Mouse (Mus musculus): ENCODE measurements around the gene Ankrd49.
A peak's percentile ranks its signal among the peaks of the same experiment; 100 is the strongest.

Gene Ankrd49

DNA sequence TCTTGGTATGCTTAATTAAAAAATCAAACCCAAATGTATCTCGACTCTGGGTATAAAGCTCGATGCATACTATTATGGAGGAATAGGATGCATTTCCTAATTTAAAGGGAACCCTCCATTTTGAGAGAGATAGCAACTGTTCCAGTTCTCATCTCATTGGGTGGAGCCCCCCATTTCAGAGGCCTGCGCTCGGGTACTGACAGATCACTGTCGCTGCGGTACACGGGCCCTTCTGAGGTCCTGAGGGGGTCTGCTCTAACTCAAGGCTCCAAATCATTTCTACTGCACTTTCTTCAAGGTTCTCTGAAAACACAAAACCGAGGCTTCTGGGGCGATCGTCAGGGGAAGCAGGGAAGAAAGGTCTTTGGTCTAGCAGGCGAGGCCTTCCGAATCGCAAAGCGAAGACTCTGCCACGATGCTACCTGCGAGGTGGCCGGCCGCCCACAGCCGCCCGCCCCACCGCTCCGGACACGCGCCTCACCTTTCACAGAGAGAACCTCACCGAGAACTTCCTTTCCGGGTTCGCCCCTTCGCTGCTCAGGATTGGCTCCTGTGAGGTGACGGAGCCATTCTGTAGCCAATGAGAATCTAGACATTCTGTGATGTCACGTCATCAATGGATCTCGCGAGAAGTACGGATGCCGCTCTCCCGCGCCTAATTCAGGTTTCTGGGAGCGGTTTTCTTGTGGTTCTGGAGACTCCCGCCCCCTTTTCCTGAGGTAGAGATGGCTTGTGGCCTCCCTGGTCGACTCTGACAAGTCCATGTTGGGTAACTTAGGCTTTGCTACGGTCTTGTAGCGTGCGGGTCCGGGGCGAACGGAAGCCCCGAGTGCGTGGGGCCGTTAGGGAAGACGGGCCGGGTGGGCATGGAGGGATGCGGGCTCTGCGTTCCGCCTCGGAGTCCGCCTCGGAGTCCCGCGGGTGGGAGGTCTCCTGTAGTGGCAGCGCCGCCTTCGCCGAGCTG, at the start of gene Ankrd49, which contains the start of gene Mre11a:
Ankrd49 (minus strand) TSS at position 818 of the 964 bp plus-strand sequence.
Mre11a (plus strand) TSS at position 616 of the 964 bp plus-strand sequence.
- peak; percentile 93 for DNase-seq

DNA sequence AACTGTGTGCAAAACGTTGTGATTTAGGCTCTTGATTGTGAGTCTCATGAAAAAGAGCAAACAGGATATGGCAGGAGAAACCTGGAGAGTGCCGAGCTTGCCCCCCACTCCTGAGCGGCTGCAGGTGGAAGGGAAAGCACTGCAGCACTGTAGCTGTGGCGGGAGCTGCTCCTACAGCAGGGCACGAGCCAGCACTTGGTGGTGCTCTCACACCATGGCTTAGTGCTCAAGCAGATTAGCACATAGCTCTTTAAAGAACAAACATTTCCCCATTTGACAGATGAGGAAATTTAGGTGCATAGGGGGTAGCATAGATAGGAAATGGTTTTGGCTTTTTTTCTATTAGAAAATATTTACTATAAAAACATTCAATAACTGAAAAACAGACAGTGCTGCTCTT, 47.4 kb upstream of the Ankrd49 start:
- DNase-seq = no peak

DNA sequence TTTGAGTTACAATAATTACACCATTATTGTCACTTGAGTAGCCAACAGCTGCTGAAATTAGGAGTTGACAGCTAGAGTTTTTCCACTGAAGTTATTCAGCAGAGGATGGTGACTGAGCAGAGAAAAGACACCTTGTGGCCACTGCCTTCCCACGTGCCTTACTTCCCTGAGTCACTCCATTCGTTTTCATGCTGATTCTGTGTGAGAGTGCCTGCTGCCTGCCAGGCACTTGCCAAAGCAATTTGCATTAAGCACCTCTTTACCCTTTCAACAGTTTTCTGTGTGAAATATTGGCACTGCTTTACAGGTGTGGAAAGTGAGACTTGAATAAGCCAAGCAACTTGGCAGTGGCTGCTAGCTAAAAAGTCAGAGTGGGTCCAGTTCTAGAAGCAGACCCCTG, 43.2 kb upstream of the Ankrd49 start:
- DNase-seq = no peak

DNA sequence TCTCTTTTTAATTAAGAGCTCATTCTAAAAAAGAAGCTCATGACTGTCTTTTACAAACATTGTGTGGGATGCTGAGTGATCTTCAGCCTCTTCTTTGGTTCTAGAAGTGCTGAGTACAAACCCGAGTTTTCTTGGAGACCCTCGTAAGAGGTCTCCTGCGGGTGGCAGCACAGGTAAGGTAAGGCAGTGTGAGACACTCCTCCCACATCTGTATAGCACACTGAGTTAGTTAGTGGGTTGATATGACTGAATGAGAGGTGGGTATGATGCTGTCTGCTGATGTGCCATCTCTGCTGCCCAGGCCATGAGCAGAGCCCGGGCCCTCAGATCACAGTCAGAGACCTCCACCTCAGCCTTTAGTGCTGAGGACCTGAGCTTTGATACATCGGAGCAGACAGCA, 40.2 kb upstream of the Ankrd49 start:
- DNase-seq = no peak

DNA sequence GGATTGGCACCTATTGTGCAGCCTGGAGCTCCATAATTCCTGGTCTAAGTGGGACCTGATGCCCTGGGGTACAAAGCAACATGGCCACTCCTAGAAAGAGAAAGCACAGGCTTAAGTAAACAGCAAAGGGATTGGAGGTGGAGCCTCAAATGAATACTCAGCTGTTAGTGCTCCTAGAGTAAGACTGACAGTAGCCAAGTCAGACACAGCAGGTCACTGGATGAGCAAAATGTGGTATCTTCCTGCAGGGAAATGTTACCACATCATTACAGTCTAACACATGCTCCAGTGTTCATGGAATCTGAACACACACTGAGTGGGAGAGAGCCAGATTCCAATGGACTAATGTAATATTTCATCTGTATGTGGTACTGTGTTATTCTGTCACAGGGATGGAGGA, 36.7 kb upstream of the Ankrd49 start:
- no peak for DNase-seq

DNA sequence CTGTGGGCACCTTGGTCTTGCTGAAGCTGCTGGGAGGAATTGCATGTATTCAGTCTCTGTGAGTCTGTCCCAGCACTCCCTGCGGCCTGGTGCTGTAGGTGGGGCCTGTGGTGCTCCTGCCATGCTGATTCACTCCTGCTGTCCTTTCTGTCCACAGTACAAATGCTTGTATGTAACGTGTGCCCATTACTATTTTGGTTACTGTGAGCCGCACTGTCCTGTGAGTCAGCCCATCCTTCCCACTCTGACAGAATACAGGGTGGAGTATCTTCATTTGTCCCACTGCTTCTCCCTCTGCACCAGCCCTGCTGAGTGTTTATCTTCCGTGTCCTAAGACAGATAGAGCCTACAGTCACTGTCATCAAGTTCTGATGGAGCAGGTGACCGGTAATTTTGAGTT, 25.5 kb upstream of the Ankrd49 start:
- DNase-seq = no peak

DNA sequence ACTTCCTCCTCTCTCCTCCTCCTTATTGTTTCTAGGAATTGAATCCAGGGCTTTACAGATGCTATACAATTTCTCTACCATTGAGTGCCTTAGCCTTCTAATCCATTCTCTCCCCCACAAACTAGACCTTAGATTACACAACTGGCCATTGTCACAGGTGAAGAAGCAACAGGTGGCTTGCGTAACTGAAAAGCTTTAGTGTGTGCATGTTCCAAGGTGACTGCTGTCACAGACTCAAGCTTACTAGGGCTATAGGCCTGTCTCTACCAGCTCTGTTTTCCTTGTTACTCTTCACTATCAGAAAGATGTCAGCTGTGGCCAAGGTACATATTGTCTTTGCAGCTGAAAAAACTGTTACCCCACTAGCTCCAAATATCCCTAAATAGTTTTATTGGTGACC, 22.1 kb upstream of the Ankrd49 start:
- DNase-seq = no peak

DNA sequence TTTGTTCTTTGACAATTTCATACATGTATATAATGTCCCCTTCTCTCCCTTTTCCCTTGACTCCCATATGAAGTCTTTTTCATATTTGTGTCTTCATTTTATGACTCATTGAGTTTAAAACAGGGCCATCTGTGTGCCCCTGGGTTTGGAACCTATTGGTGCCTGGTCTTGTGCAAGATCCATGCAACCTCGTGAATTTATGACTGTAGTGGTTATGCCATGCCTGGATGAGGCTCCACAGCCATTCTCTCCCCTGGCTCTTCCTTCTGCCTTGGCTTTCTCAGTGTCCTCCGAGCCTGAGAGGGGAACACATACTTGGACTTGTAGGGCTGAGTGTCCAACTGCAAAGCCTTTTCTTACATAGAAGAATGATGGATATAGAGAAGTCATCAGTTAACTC, 21.1 kb upstream of the Ankrd49 start:
- DNase-seq = no peak

DNA sequence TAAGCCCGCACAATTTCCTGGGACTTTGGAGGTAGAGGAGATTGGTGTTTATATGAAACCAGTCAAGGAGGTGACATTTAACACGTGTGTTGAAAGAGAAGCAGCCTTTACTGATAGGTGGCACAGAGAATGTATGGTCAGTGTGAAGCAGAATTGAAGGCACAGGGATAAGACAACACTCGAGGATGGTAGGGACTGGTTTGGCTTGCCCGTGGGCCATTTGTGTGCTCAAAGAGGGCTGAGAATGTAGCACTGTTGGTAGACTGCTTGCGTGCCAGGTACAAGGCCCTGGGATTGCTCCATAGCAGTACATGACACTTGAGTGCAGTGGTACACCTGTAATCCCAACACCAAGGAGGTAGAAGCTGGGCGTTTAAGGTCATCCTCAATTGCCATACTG, 2.7 kb upstream of the Ankrd49 start:
- DNase-seq = no peak

DNA sequence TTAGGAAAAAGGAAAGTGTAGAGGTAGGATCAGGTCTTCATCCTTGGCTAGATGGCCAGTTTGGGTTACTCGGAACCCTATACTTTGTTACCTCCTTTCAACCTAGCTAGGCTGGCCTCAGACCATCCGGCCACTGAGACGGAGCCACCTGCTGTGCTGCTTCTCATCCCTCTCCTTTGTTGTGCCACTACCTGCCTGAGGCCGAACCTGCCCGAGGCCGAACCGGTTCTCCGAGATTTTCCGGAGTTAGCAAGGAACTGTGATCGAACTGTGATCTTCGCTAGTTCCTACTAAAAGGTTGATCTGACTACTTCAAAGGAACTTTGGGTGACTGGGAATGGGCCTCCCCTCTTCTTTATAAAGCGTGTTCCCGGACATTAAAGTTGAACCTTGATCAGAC, 6.3 kb downstream of the Ankrd49 start:
- DNase-seq = no peak

DNA sequence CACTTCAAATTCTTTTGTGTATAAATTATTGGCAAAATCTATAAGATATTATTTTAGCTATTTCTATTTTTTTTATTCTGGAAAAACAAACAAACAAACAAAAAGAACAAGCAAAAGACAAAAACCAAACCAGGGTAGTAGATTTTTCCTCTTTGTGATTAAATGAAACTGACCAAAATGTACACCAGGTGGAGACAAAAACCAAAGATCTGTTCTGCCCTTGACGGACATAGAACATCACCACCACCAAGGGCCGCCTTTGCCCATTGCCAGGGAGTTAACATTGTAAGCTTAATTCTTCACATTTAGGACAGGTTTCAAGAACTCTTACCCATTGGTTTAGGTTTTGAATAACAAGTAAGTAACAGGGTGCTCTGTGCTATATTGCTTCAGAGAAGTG, 10.8 kb downstream of the Ankrd49 start:
- no peak for DNase-seq

DNA sequence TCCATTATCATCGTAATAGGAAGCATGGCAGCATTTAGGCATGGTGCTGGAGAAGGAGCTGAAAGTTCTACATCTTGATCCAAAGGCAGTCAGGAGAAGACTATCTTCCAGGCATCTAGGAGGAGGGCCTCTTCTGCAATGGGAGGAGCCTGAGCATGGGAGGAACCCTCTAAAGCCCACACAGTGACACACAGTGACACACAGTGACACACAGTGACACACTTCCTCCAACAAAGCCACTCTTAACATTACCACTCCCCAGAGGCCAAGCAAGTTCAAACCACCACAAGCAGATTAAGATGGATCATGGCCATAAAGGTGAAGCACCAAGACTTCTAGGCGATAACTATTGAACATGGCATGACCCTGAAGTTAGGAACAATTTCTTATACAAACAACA, 12.6 kb downstream of the Ankrd49 start:
- DNase-seq = no peak

DNA sequence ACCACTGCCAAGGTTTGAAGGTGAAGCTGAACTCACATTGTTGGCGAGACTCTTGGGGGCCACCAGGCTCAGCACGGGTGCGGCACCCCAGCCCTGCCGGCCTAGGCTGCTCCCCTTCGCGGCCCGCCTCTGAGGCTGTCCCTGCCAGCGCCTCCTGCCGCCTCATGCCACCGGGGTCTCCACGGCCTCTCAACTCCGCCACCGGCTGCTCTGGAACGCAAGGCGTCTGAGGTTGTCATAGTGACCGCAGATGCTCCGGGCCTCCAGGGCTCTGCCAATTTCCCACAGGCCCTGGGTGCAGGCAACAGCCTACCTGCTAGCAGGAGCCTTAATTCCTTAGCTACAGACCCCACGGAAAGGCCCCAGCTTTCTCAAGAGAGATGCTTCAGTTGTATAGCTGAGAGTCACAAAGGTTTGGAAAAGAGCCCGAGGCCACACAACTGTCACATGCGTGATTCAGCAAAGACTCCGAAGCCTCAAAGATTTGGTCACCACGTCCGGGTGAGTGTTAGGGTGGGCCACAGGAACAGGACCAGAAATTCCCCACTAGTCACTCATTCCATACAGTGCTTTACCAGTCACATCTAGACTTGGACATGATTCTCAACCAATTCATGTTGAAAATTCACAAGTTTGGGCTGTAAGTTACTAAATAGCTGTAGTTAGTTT, 13.7 kb downstream of the Ankrd49 start, which contains the start of gene 1700012B09Rik:
1700012B09Rik (minus strand) TSS at position 228 of the 669 bp plus-strand sequence.
- DNase-seq = no peak

DNA sequence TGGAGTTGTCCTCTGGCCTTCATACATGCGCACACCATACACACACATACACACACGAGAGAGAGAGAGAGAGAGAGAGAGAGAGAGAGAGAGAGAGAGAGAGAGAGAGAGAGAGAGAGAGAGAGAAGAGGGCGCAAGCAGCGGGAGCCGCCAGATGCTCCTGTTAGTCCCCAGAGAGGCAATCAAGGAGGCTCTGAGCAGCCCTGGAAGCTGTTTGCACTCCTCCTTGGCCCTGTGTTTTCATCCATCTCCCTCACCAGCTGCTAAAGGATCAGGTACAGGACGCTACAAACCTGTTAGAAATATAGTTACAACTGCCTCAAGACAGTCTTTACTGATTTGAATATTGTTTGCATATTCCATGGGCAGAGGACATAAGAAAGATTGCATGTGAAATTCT, 14.8 kb downstream of the Ankrd49 start:
- DNase-seq = no peak

DNA sequence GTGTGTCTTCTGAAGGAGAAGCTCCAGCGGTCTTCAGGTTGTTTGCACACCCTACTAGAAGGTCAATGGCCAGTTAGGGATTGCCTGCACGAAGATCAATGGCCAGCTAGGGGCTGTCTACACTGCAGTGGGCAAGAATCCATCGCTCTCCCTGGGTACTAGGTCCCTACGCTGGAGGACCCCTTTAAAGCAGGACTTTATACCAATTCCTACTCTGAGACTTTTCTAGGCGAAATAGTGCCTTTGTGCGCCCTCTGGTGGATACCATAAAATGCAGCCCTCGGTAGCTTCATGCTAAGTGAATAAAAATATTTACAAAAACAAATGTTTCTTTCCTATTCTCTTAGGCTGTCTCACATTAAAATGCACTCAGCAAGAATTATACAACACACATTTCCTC, 19.9 kb downstream of the Ankrd49 start:
- peak; percentile 31 for DNase-seq

DNA sequence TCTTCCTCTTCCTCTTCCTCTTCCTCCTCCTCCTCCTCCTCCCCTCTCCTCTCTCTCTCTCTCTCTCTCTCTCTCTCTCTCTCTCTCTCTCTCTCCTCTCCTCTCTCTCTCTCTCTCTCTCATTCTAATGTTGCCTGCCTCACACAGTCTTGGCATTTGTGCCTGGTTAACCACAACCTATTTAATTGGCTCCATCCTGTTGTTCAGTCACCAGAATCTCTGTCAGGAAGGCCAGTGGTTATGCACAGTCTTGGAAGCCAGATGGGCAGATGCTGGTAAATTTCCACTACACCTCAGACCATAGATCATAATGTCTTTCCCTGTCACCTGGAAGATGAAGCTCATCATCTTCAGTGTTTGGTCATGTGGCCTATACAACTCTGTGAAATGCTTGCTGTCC, 25.4 kb downstream of the Ankrd49 start:
- no peak for DNase-seq

DNA sequence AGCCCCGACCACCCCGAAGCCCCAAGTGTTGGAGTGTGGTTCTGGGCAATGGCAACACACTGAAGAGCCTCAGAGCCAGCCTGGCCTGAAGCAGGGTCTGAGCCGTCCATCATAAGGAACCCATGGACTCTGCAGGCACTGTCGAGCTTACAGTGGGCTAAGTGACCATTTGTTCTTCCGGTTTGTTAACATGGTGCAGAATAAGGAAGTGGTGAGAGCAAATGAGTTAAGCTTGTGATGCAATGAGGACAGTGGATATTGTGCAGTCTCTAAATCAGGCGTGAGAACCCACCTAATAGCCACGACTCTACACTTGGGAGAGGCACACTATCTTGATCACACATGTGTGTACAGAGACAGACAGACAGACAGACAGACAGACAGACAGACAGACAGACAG, 26.1 kb downstream of the Ankrd49 start:
- no peak for DNase-seq

DNA sequence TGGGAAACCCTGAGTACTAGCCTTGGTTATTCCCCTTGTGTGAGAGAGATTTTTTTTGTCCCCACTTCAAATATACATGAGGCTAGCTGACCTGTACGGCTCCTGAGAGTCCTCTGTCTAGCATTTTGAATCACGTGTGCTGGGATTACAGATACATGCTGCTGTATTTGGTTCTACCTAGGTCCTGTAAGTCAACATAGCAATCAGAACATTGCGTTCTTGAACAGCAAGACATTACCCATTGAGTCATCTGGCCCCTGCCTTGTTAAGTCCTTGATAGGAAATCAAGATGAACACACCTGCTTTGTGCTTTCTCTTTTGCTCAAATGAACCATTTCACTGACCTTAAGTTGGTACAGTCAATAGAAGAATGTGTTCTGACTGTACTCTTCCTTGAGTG, 30.2 kb downstream of the Ankrd49 start:
- no peak for DNase-seq

DNA sequence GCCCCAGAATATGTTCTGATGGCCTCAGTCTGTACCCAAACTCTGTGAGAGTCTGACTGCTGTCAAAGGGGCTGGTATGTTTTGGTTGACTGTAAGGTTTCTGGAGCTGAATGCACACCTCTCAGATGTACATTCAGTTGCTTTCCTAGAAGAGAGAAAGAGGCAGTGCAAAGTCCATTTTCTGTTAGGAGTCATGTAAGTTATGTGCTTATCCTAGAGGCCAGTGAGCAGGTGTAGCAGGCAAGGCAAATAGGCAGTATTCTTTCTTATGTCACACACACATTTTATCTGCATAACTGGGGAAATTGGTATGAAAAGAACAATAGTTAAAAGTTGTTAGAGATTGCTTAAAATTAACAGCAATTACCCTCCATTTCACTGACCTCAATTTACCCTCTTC, 30.7 kb downstream of the Ankrd49 start:
- no peak for DNase-seq

DNA sequence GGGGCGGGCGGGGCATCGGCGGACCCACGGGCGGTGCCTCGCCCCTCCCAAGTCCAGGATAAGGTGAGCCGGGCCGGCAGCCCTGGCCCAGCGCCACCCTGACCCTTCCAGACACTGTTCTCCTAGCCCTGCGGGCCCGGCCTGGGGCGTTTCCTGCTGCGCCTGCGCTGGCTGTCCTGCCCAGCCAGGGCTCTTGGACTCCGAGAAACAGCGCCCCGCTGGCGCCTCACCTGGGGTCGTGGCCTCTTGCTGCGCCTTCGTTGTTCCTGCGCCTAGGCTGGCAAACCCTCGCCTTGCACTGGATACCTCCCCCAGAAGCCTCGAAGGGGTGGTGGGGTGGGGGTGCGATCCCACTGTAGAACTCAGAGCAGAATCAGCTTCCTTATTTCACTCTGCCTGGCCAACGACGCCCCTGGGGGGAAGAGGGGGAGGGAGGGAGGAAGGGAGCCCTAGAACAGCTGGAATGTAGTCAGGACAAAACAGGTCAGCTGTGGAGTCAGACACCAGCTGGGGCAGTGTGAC, 32.6 kb downstream of the Ankrd49 start, which contains the start of gene Fut4:
Fut4 (minus strand) TSS at position 393 of the 522 bp plus-strand sequence.
- peak; percentile 52 for DNase-seq

DNA sequence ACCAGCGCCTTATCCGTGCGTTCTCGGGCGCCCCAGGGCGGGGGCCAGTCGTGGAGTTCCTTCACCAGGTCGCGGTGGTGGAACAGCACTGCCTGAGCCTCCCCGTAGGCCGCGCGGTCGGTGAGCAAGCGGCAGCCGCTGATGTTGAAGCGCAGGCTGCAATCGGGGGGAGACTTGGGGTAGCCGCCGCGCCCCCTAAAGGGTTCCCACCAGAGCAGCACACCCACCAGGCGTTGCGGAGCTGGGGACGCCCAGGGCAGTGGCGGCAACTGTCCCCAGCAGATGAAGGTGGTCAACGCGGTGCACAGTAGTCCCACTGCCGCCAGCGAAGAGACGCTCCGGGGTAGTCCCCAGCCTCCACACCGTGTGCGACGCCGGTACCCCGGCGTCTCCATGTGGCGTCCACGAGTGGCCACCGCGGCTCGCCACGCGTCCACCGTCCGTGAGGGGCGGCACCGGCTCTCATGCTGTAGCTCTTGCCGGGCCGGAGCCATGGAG, 33.1 kb downstream of the Ankrd49 start:
- no peak for DNase-seq

DNA sequence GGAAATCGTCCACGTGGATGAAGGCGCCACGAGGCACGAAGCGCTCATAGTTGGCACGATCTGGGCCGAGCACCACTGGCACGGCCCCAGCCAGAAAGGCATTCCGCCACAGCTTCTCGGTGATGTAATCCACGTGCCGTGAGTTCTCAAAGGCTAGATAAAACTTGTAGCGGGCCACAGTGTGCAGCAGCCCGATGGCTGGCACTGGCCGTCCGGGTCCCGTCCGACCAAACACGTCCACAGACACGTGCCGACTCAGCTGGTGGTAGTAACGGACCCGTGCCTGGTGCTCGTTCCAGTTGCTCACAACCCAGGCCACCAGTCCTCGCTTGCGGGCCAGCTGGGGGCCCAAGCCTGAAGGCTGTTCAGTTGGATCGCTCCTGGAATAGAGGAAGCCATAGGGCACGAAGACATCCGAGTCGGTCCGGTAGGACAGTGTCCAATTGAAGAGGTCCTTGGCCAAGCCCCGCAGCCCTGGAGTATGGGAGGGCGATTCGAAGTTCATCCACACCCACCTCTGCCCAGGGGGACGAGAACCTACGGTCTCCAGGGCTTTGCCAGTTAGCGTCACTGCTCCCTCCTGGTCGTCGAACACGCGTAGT, 33.7 kb downstream of the Ankrd49 start:
- DNase-seq = no peak

Measured in liver (tissue).